Mouse (Mus musculus): Measurements from ENCODE around the gene Trpc6.

Gene Trpc6

DNA sequence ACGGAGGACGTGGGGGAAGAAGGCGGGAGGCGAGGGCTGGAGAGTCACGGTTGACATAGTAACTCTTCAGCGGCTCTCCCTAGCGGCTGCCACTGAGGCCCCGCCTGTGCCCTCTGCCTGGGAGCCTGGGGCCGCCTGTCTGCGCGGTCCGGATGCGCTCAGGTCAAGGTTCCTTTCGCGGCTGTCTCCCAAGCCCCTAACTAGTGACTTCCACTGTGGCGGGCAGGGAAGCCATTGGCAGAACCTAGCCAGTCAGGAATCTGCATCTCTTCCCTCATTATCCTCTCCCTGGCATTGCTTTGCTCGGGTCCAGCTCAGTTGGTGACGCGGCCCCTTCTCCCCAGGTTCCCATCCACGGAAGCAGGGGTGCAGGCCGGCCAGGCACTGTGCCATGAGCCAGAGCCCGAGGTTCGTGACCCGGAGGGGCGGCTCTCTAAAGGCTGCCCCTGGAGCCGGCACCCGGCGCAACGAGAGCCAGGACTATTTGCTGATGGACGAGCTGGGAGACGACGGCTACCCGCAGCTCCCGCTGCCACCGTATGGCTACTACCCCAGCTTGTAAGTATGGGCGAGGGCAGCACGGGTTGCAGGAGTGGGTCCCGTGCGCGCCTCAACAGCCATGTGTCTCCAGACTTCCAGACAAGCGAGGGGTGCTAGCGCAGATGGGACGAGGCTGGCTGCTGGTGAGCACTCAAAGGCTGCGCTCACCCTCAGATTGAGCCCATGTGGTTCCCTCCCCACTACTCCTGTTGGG is at the start of gene Trpc6:
Gene Trpc6 (plus strand): TSS at position 102 of the 754 bp plus-strand sequence.
- no peak for DNase-seq (ENCODE audit: low spot score)

DNA sequence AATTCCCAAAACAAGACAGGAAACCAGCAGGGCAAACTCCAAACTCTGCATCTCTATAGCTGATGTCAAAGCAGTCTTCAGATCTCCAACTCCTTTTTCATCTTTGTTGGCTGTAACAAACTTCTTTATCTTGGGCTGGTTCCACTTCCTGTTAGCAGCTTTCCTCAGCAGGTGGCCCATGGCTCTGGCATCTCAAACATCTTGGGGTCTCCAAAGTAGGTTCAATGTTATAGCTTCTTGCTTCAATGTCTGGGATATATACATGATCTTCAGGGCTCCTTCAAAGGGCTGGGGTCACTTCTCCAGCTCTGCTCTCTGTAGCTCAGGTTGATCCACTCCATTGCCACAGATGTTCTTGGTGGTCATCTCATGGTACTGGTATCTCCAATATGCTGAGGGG is 23.0 kb upstream of the Trpc6 start:
- no peak for DNase-seq (ENCODE audit: low spot score)

DNA sequence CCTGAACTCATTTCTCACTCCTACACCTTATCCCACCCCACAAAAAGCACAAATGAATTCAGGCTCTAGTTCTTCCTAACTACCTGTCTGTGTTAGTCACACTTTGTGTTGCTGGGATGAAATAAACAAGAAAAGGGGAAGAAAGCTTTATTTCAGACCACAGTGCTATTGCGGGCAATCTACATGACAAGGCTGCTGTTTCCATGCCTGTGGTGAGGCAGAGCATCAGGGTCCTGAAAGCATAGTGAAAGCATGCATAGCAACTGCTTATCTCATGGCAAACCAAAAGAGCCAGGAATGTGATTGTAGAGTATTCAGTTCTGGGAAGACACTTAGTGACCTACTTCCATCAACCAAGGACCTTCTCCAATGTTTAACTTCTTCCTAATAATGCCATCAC is 10.3 kb upstream of the Trpc6 start:
- DNase-seq (ENCODE audit: low spot score): no peak

DNA sequence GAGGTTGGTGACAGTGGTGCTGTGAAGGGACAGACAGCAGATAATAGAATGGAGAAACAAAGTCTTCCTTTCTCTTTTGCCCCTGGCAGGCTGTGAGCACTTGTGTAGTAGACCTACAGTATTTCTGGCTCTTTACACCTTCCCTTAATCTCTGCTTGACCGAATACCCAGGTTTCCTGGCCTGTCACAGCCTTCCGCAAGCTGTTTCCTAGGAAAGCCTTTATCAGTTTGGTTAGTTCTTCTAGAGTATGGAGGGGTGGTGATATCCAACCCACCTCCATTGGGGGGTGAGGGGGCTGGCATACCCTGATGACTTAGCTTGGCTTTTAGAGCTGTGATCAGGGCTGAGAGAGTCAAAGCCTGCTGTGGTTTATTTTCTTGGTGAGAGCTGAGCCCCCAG is 1.3 kb downstream of the Trpc6 start:
- no peak for DNase-seq (ENCODE audit: low spot score)

DNA sequence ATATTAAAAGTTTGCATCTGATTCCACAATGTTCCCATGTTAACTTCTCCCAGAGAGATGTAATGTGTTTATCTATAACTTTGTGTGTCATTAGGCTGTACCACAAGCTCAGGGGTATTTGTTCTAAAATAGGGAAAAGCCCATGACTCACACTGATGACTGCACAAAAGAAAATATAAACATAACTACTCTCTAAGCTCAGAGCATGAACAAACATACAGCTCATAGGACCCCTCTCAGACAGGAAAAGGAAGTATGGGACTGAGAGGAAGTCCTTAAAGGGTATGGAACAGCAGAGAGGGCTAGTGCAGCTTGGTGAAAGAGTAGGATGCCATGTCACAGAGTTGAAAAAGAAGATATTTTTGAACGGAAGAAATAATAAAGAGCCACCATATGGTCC is 14.6 kb downstream of the Trpc6 start:
- DNase-seq (ENCODE audit: low spot score): no peak

DNA sequence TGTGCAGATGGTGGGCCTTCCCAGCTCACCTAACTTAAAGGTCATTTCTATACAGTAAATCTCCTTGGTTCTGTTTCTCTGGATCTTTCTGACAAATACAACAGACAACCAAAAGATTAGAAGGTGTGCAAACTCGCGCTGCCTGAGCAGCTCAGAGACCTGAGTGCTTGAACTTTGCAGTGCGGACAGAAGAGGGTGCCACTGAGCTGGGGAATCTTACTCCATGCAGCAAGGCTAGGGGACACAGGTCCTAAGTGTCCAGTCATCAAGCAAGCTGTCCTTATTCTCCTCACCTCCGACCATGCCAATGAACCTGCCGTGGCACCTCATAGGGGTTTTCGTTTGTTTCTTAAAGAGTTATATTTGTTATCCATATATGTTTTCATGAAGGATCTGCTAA is 48.7 kb downstream of the Trpc6 start:
- DNase-seq (ENCODE audit: low spot score): no peak

DNA sequence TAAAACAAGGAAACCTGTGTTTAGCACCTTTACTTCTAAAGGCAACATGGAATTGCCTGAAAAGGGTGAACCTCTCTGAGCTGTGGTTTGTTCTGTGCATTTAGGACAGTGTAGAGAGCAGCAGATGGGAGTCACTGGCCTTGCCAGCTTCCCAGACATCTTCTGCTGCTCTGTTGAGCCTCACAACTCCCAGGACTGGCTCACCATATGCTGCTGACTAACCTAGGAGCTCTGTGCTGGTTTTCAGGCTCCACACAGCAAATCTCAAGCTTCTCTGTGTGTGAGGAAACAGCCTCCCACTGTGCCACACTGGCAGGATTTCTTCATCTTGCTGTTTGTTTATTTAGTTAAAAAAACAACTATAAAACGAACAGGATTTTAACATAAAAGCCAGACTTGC is 53.1 kb downstream of the Trpc6 start:
- no peak for DNase-seq (ENCODE audit: low spot score)

DNA sequence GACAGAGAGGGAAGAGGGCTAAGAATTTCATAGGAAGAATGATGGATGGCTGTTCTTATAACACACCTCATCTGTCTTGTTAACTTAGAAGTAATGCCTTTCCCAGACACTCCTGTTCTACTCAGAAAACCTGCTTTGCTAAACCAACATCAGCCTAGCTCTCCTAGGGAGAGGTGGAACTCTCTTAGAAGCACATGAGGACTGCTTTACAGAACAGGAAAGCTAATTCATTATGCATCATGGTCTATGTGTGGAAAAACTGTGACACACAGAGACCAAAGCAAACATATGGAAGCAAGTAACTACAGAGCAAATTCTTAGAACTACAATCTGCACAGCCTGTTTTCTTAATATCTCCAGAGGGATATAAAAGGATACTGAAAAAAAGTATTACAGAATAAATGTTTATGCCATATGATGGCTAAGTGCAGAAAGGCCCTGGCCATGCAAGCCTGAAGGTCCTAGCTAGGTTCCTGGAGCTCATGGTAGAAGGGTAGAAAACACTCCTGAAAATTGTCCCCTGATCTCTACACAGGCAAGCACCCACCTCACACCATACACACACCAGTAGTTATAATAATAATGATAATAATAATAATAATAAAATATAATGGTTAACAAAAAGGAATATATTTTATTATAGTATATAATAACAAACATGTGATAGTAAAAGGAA is 63.0 kb downstream of the Trpc6 start:
- DNase-seq (ENCODE audit: low spot score): no peak

DNA sequence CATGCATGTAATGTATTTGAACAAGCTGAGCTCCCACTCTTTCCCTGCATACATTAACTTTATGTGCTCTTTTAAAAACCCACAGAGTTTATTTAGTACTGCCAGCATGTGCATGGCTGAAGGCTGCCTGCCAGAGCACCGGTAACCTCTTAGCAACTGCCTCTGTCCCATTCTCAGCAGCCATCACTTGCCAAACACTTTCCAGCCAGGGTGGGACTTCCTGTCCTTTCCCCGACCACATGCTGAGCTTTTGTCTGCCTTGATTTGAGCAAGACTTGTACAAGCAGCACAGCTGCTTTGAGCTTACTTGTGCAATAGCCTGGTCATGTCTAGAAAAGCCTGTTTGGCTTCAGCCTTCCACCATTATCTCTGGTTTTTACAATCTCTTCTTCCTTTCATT is 90.4 kb downstream of the Trpc6 start:
- no peak for DNase-seq (ENCODE audit: low spot score)

DNA sequence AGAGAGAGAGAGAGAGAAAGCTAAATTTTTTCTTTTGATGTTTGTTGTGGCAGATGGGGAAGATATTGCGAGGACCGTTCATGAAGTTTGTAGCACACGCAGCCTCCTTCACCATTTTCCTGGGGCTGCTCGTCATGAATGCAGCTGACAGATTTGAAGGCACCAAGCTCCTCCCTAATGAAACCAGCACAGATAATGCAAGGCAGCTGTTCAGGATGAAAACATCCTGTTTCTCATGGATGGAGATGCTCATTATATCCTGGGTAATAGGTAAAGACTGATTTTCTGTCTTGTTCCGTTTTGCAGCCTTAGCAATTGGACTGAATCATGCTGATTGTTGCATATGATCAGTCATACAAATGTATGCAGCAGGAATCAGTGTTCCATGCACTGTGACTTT is 99.5 kb downstream of the Trpc6 start:
- no peak for DNase-seq (ENCODE audit: low spot score)

DNA sequence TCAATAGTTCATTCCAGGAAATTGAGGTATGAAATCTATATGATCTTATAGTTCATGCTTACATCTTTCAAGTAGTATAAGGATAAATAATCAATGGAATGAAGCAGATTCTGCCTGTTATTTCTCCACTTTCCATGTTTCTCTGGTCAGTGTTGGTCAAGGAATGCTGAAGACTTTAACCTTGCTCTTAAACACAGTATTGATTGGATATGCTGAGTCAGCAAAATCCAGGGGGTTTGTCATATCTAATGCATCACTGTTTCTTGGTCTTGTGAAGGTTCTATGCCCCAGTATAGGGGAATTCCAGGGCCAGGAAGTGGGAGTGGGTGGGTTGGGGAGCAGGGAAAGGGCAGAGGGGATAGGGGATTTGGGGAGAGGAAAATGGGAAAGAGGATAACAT is 111.4 kb downstream of the Trpc6 start:
- DNase-seq (ENCODE audit: low spot score): no peak

DNA sequence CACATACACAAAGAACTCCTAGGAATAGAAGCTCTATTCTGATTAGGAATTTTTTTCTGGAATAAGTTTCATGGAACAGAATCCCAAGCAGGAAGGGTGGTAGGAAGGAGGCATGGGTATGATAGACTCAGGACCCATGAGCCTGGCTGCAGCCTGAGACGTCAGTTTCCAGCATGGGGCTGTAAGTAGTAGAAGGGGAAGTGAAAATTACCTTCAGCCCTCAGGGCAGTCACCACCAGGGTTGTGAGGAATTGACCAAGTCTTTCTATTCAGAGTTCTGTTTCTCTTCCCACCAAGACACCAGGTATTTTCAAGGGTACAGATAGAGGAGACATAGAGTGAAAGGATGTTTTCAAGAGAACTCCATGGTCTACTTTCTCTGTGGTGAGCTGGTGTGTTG is 129.0 kb downstream of the Trpc6 start:
- no peak for DNase-seq (ENCODE audit: low spot score)

DNA sequence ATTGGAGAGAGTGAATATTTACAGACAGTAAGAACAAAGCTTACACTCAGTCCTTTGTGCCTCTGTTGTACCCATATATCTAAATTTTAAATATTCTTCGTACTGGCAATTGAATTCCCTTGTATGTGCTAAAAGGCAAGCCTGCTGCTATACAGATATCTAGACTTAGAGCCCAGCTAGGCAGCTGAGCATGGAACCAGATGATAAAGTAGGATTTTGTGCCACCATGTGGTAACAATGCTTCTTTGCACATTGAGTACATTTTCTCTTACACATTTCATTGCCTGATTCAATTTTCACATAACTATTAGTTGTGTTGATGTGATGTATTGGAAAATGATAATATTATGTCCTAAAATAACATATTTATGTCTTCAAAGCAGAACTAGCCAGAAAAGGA is 132.7 kb downstream of the Trpc6 start:
- no peak for DNase-seq (ENCODE audit: low spot score)

DNA sequence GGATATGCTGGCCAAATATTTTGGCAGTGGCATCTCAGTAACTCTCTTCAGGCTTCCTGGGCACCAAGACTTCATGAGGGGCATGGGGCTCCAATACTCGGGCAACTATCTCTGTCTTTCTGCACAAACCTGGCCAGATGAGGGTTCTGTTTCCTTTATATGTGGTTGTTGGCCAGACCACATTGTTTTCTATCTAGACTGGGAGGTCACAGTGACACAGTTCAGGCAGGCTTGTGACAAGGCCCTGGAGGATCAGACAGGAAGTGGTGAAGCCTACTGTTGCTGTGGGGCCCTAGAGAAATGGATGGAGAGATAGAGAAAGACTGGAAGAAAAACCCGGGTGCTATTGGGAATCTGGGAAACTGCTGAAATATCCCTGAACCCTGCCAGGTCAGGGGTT is 149.2 kb downstream of the Trpc6 start:
- DNase-seq (ENCODE audit: low spot score): no peak

DNA sequence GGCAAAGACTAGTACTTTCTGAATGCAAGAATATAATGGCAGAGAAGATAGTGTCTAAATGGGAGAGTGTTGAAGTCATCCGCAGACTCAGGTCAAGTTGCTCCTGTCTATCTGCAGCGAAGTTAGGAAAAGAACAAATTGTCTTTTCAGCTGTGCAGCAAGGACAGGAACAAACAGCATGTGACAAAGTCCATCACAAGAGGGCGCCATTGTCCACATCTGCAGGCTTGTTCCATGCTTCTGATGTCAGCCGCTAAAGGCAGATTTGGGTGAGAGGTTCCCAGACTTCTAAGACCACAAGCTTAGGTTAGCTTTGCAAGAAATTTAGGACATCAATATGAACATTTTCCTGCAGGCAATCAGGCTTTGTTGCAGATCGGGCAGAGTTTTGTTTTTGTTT is 156.7 kb downstream of the Trpc6 start:
- DNase-seq (ENCODE audit: low spot score): peak; percentile 26

DNA sequence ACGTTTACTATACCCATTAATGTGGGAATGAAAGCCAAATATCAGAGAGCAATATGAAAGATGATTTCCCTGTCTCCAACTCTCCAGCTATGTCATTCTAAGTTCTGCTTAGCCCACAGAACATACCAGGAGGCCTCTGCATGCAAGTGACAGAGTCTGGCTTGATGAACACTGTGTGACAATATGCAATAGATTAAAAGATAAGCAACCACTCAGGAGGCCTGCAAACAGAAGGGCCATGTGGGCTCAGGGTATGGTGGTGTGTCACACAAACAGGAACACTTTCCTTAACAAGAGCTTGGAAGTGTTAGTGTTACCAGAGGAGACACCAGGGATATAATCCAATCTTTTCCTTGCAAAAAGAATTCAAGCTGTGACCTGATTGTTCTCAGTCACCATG is 159.6 kb downstream of the Trpc6 start:
- no peak for DNase-seq (ENCODE audit: low spot score)

DNA sequence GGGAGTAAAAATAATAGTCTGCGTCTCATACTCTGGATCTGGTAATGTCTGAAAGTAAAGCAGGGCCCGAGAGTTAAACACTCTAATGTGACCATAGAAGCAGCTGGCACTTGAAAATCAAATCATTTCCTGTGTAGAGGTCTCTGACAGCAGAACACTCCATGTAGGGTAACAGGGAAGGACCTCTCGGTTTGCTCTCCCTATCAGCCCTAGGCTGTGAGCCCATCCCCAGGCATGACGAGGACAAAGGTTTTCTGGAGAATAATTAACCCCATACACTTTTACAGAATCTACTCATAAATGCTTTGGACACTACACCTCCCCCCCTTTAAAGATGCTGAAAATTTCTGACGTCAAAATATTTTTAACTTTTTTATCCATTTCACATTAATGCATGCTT is 160.0 kb downstream of the Trpc6 start:
- DNase-seq (ENCODE audit: low spot score): no peak

DNA sequence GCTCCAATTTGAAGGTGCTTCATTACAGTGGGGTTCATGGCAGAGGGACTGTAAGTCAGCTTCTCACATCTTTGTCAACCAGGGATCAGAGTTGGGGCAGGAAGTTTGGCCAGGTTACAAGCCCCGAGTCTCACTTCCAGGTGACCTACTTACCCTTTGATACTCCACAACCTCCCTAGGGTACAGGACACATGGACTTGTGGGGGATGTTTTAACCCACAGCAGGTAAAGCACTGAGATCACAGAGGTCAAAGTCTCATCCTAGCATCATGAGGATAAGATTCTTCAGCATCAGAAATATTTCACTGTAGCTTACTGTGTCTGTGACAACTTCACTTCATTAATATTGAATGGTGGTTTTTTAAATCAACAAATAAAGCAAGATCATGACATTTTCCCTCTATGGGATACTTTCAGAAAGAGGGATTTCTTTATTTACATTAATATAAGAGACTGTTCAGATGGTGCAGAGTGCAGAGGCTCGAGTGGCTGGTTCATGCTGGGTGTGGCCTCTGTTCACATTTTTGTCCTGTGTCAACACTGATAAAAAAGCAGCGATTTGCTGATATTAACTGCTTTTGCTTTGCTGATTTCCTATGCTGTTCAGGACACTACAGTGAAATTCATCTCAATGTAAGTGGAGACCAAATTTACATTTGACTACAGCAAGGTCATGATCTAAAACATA is 166.3 kb downstream of the Trpc6 start:
- DNase-seq (ENCODE audit: low spot score): no peak

DNA sequence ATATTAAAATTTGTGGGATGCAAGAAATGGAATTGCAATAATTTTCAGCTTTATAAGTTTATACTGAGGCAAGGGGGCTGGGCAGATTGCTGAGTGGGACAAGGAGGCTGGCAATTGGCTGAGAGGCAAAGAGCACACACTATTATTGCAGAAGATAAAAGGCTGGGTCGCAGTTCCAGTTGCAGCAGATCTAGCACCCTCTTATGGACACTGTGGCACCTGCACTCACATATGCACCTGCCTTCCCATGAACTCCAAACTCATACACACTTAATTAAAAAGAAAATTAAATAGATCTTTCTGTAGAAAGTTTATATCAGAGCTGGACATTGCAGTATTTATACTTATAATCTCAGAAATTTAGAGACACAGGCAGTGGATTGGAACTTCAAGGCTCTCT is 175.1 kb downstream of the Trpc6 start:
- no peak for DNase-seq (ENCODE audit: low spot score)

DNA sequence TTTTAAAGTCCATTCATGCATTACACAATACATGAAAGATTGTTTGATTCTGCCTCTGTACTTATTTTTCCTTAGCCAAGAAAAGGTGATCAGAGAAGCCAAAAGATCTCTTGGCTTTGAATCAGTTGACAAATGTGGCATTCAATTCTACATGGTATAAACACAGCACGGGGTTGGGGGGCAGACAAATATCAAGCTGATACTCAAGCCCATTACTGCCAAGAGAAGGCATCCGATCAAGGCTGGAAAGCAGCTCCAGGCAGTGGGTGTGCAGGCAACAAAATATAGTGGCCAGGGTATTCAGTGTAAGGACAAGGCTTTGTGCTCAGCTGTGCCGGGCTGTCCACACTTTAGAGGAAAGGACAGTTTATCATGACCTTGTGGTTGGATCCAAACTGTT is 185.1 kb downstream of the Trpc6 start:
- DNase-seq (ENCODE audit: low spot score): no peak
